Mouse (Mus musculus) liver, embryonic 14.5 days (tissue): ENCODE measurements at regions not wholly inside any gene's neighbourhood (a gene's known extent, or its start where the extent isn't known, plus 50 kb on each side); places are given as distances from the start of the nearest gene placed in this dataset.

ENCODE experiments used
- ATAC-seq: fragments of 200-750 bp; cut with Nextera tagmentation; 2 replicates; pipeline ENCODE4 v1.8.0; 2017; ENCODE audit warnings: moderate number of reproducible peaks, mild to moderate bottlenecking, moderate library complexity; ENCODE audit not compliant: insufficient read depth
- DNase-seq, 3 experiments: peaks; one replicate each; pipeline ENCODE4 v3.0.0-alpha.2; 2012 to 2013; ENCODE audit warnings: low read depth in 3 of 3, low spot score in 3 of 3
- H3K27ac ChIP-seq: fragments of 300-500 bp; sonication (generic); 2 replicates; pipeline ENCODE4 v1.5.1; 2014; ENCODE audit warnings: moderate library complexity, mild to moderate bottlenecking, control low read depth, inconsistent platforms
- H3K27me3 ChIP-seq: fragments of 300-500 bp; sonication (generic); 2 replicates; pipeline ENCODE4 v1.6.1; 2014; ENCODE audit warnings: mild to moderate bottlenecking, low read length, moderate library complexity; ENCODE audit not compliant: control insufficient read depth, insufficient read depth
- H3K36me3 ChIP-seq: fragments of 300-500 bp; sonication (generic); replicated peaks from 2 replicates; pipeline ENCODE4 v1.6.1; 2014; ENCODE audit warnings: low read depth; ENCODE audit not compliant: control insufficient read depth, insufficient read depth
- H3K4me1 ChIP-seq, 2 experiments: fragments of 200-500 bp in 1 of 2; fragments of 300-500 bp in 1 of 2; sonication (generic) in 1 of 2; replicated peaks; 2 replicates each; pipeline ENCODE4 v1.6.1; 2012 to 2014; ENCODE audit warnings: antibody characterized with exemption in 1 of 2, inconsistent platforms in 1 of 2, low read length in 1 of 2; ENCODE audit not compliant: control insufficient read depth in 2 of 2, insufficient read depth in 2 of 2
- H3K4me2 ChIP-seq: fragments of 300-500 bp; sonication (generic); 2 replicates; pipeline ENCODE4 v1.6.1; 2014; ENCODE audit warnings: low read depth, mild to moderate bottlenecking, control low read depth, moderate library complexity
- H3K4me3 ChIP-seq, 2 experiments: fragments of 200-500 bp in 1 of 2; fragments of 300-500 bp in 1 of 2; sonication (generic) in 1 of 2; 2 replicates each; pipeline ENCODE4 v1.5.1; 2012 to 2014; ENCODE audit warnings: low read depth in 2 of 2, low read length in 2 of 2, mild to moderate bottlenecking in 2 of 2, control low read depth in 1 of 2, inconsistent platforms in 1 of 2, moderate library complexity in 1 of 2; ENCODE audit not compliant: insufficient read depth in 1 of 2
- H3K9ac ChIP-seq: fragments of 300-500 bp; sonication (generic); replicated peaks from 2 replicates; pipeline ENCODE4 v1.6.1; 2014; ENCODE audit warnings: mild to moderate bottlenecking, control low read depth, moderate library complexity
- H3K9me3 ChIP-seq: fragments of 300-500 bp; sonication (generic); 2 replicates; pipeline ENCODE4 v1.6.1; 2016; ENCODE audit warnings: low read length, mixed read lengths; ENCODE audit not compliant: control insufficient read depth
- CTCF ChIP-seq: IDR thresholded peaks from 2 replicates; pipeline ENCODE4 v1.5.1; 2016; ENCODE audit warnings: antibody characterized with exemption, low read depth, control low read depth
- EP300 ChIP-seq: IDR thresholded peaks from 2 replicates; pipeline ENCODE4 v1.6.1; 2016; ENCODE audit warnings: antibody characterized with exemption, low read depth
- WGBS: fragments of 180-500 bp; shearing (Covaris S2); extraction: QIAGEN DNeasy Blood & Tissue Kit; methylation state at CpG from one replicate; pipeline ENCODE4 v1.1.7; 2014; ENCODE audit not compliant: insufficient replicate concordance; 5-methylcytosine and 5-hydroxymethylcytosine counted together

DNA sequence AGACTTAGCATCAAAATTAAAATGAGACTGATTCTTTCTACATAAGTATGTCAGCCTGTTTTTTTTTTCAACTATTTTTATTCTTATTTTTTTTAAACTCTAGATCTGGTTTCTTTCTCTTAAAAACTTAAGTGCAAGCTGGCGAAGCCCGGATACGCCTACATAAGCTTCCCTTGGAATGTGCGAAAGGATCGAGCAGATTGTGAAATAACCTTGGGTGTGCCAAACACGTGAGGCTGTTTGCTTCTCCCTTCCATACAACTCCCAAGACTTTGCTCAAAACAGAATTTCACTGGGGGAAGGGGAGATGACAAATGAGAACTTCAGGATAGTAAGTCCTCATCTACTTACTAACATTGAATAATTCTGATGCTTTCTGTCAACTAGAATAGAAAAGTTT lies 236.3 kb downstream of the Pdcd6ip start:
- Histone ChIP-seq H3K27me3 (no peaks in the 10 kb centered on the region), H3K9me3 (no peaks in the 10 kb centered on the region), H3K36me3 (no peaks in the 10 kb centered on the region), H3K4me2 (no peak overlapping the region), H3K4me3 (no peak overlapping the region), H3K27ac (no peak overlapping the region), H3K9ac (no peak overlapping the region), H3K4me1 (no peaks in the 10 kb centered on the region)
- ATAC-seq = no peak
- no peak for TF ChIP-seq EP300
- no peak for TF ChIP-seq CTCF
- no peak for DNase-seq
- 65% methylated on average over 6 of the region's 6 CpGs for WGBS

DNA sequence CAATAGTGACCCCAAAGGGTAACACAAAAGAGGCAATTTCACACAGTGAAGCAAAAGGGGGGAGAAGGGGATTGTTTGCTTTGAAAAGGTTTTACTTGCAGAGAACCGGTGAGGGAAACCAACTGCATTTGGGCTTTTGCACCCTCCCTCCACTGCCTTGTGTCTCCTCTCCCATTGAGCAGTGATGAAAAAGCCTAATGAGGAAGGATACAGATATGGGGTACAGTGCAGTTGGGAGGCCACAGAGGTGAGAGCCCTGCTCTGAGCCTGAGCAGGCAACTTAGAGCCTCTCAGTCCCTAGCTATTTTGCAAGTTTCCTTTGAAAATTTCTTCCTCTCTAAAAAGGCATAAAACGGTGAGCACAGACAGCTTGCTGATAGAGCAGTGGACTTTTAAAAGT lies 245.2 kb downstream of the Pdcd6ip start:
- H3K27me3 ChIP-seq = no peaks in the 10 kb centered on the region
- no peaks in the 10 kb centered on the region for H3K4me1 ChIP-seq
- DNase-seq (no peak), ATAC-seq (no peak)
- no peaks in the 10 kb centered on the region for H3K9me3 ChIP-seq
- TF ChIP-seq CTCF = no peak
- no peak for TF ChIP-seq EP300
- H3K4me3 ChIP-seq = no peak overlapping the region
- H3K4me2 ChIP-seq = no peak overlapping the region
- 38% methylated on average over 2 of the region's 2 CpGs for WGBS
- H3K27ac ChIP-seq = no peak overlapping the region
- no peaks in the 10 kb centered on the region for H3K36me3 ChIP-seq
- no peak overlapping the region for H3K9ac ChIP-seq

DNA sequence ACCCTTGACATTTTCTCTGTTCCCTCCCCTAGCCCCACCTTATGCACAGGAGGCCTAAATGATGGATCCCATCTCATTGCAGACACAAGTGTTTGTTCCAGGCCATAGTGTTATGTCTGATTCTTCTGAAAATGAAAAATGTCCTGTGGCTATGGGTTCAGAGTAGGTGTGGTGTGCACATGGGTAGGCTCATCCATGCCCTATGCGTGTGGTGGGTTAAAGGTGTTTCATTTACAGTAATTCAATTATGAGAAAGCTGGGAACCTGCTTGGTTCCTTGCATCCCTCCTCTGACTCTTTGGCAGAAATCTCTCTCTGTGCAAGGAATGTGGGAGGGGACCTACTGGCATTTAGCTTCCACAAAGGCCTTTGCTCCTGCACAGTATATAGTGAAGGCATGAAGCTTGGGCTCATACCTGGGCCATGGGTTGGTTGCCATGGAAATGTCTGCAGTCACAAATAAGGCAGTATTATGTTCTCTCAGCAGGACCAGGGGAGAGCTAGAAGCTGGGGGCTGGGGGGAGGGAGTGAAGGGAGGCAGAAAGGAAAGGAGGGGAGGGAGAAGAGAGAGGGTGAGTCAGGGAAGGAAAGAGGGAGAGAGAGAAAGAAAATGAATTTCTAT lies 245.7 kb downstream of the Pdcd6ip start:
- Histone ChIP-seq H3K9ac (no peak overlapping the region), H3K4me3 (no peak overlapping the region), H3K36me3 (no peaks in the 10 kb centered on the region), H3K4me2 (no peak overlapping the region), H3K9me3 (no peaks in the 10 kb centered on the region), H3K4me1 (no peaks in the 10 kb centered on the region), H3K27ac (no peak overlapping the region), H3K27me3 (no peaks in the 10 kb centered on the region)
- 59% methylated on average over 1 of the region's 1 CpGs for WGBS
- ATAC-seq (no peak), DNase-seq (no peak)
- TF ChIP-seq EP300 = no peak
- no peak for TF ChIP-seq CTCF

DNA sequence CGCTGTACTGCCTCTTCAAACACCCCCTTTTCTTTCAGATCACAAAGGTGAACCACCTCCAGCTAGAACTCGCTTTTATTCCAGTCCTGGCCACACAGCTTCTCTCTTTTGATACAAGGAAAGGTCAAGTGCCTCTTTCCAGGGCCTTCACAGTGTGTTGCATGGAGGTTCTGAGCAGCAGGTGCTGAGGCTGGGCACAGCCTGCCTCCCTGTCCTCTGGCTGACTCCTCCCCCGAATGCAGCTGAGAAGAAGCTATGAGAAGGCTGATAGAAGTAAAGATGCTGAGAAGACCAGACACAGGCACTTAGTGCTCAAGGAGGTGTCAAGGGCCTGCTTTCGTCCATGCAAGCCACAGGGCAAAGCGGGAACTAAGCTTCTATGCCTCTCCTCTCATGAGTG lies 248.2 kb downstream of the Pdcd6ip start:
- no peak overlapping the region for H3K9ac ChIP-seq
- 47% methylated on average over 5 of the region's 5 CpGs for WGBS
- H3K9me3 ChIP-seq = no peaks in the 10 kb centered on the region
- H3K27ac ChIP-seq = no peak overlapping the region
- no peak for TF ChIP-seq EP300
- TF ChIP-seq CTCF = no peak
- no peak for ATAC-seq
- no peaks in the 10 kb centered on the region for H3K4me1 ChIP-seq
- H3K27me3 ChIP-seq = no peaks in the 10 kb centered on the region
- H3K4me3 ChIP-seq = no peak overlapping the region
- DNase-seq = no peak
- no peak overlapping the region for H3K4me2 ChIP-seq
- no peaks in the 10 kb centered on the region for H3K36me3 ChIP-seq

DNA sequence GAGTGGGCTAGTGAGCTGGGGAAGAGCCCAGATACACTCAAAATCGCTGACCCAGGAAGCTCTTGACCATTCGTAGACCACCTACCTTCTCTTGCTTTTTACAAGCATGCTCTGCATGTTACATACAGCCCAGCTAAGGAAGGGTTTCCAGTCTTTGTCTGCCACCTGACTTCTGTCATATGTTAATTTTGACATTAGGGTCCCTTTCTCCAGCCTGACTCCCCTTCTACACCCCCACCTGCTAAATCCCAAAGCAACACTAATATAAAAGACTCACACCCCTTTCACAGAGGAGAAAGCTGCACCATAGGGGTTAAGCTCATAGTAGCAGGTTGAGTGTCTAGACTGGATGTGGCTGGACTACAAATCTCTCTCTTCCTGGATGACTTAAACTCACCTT lies 248.8 kb downstream of the Pdcd6ip start:
- DNase-seq = no peak

More for the DNA sequence above, 248.8 kb downstream of the Pdcd6ip start:
- no peak overlapping the region for H3K27ac ChIP-seq
- no peaks in the 10 kb centered on the region for H3K4me1 ChIP-seq
- no peaks in the 10 kb centered on the region for H3K9me3 ChIP-seq
- no peak overlapping the region for H3K4me3 ChIP-seq
- 49% methylated on average over 2 of the region's 2 CpGs for WGBS
- H3K9ac ChIP-seq = no peak overlapping the region
- no peak for ATAC-seq
- TF ChIP-seq EP300 = no peak
- no peak for TF ChIP-seq CTCF
- H3K36me3 ChIP-seq = no peaks in the 10 kb centered on the region
- no peaks in the 10 kb centered on the region for H3K27me3 ChIP-seq
- no peak overlapping the region for H3K4me2 ChIP-seq
